Mouse (Mus musculus) left cerebral cortex, adult 2 months (tissue): ENCODE results near the gene Vwa1. TPM values are rescaled to one million over a fixed set of nuclear protein-coding genes. Genes with fewer than 3 reads are reported as not detected.
A peak's percentile ranks its signal among the peaks of the same experiment; 100 is the strongest.

Experiments used
- DNase-seq, 2 experiments: peaks; one replicate each; pipeline ENCODE4 v3.0.0; 2021 to 2022; ENCODE audit warnings: low spot score in 2 of 2, mixed read lengths in 1 of 2; ENCODE audit errors: extremely low spot score in 1 of 2
- H3K27ac ChIP-seq: fragments of 200-600 bp; 2 replicates; pipeline ENCODE4 v1.8.1; 2022
- H3K4me3 ChIP-seq: fragments of 200-600 bp; 2 replicates; pipeline ENCODE4 v1.8.1; 2022
- CTCF ChIP-seq: fragments of 200-600 bp; IDR thresholded peaks from 2 replicates; pipeline ENCODE4 v1.8.1; 2022; ENCODE audit warnings: antibody characterized with exemption, mild to moderate bottlenecking, moderate library complexity
- intact Hi-C: fragments of 180-260 bp; cut with DNase I; formaldehyde crosslinking; loops from one replicate; pipeline ENCODE4 v1.15.1; 2025
- long read RNA-seq, 2 experiments: library from polyadenylated mRNA; stranded (forward); transcript quantifications; one replicate each; pipeline ENCODE4 v2.0.0; 2021; ENCODE audit warnings: borderline mapping rate in 2 of 2
- total RNA-seq, 2 experiments: library from RNA; stranded (reverse); gene quantifications; 2 replicates each; pipeline ENCODE4 v1.2.3; 2021

Gene Vwa1
- total RNA-seq = 10 to 100 TPM; 13.6 to 15.9 TPM
- long read RNA-seq, experiment 1, transcript Vwa1-201 (4 exons, 3,623 nt) = major isoform, 39 of 53 reads
- long read RNA-seq, experiment 1, partial matches to known transcripts = 4 of 53 reads
- long read RNA-seq, experiment 1, other reads (novel, unspliced or antisense) = 10 of 53 reads
- long read RNA-seq, experiment 2, transcript Vwa1-201 (4 exons, 3,623 nt) = major isoform, 37 of 53 reads
- long read RNA-seq, experiment 2, partial matches to known transcripts = 5 of 53 reads
- long read RNA-seq, experiment 2, other reads (novel, unspliced or antisense) = 11 of 53 reads

DNA sequence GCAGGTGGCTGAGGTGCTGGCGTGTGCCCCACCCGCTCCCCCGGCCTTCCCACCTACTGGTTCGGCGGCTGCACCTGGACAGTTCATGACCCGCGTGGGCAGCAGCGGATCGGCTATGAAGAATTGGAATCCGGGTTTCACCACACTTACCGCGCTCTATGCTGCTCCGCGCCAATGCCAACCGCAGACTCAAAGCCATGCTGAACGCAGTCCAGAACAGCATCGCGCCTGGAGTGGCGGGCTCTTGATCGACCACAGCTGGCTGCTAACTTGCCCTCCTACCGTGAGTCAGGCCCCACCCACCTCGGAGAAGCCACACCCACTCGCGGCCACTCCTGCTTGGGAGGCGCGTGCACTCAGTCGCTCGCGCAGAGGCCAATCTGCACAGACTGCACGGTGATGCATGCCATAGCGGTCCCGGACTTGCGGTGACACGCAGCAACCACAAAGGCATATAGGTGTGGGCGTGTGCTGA is at the start of gene Vwa1:
TSS of gene Vwa1 (minus strand) at position 419 of the 475 bp plus-strand sequence.
- Histone ChIP-seq H3K27ac (peak within 1 kb of the TSS; percentile 92), H3K4me3 (peak within 1 kb of the TSS; percentile 66)
- intact Hi-C loops = no loop called here
- peak; percentile 86 to 89 for DNase-seq
- no peak for TF ChIP-seq CTCF

DNA sequence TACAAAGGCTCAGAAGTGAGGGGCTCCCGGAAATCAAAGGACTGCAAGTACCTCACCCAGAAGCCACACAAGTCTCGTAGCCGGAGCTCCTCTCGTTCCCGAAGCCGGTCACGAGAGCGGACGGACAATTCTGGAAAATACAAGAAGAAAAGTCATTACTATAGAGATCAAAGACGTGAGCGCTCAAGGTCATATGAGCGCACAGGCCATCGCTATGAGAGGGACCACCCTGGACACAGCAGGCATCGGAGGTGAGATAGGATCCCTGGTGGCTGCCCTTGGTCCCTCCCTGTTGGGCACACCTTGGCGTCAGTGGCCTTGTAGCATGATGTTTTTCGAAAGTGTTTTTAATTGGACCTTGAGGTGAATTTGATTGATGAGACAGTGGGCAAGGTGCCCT is 48.9 kb upstream of the Vwa1 start:
- intact Hi-C loops = no loop called here
- H3K27ac ChIP-seq = no peak overlapping the region
- no peak for DNase-seq
- TF ChIP-seq CTCF = no peak
- no peak overlapping the region for H3K4me3 ChIP-seq

- Histone ChIP-seq H3K4me3 (no peak overlapping the region), H3K27ac (no peak overlapping the region)
- TF ChIP-seq CTCF = peak; percentile 43
- DNase-seq = no peak
- intact Hi-C loops = no loop called here
Observed at GRCm38 (mm10) chr4:155821025-155821424, 46.5 kb upstream of the Vwa1 start.

- intact Hi-C loops = no loop called here
- Histone ChIP-seq H3K27ac (no peak overlapping the region), H3K4me3 (no peak overlapping the region)
- DNase-seq = no peak
- TF ChIP-seq CTCF = no peak
Observed at GRCm38 (mm10) chr4:155817533-155817932, 43.0 kb upstream of the Vwa1 start.

- H3K4me3 ChIP-seq = peak overlapping the region; percentile 100
- TF ChIP-seq CTCF = no peak
- intact Hi-C loops = no loop called here
- no peak for DNase-seq
- H3K27ac ChIP-seq = peak overlapping the region; percentile 96
Observed at GRCm38 (mm10) chr4:155812665-155813181, 38.2 kb upstream of the Vwa1 start.

DNA sequence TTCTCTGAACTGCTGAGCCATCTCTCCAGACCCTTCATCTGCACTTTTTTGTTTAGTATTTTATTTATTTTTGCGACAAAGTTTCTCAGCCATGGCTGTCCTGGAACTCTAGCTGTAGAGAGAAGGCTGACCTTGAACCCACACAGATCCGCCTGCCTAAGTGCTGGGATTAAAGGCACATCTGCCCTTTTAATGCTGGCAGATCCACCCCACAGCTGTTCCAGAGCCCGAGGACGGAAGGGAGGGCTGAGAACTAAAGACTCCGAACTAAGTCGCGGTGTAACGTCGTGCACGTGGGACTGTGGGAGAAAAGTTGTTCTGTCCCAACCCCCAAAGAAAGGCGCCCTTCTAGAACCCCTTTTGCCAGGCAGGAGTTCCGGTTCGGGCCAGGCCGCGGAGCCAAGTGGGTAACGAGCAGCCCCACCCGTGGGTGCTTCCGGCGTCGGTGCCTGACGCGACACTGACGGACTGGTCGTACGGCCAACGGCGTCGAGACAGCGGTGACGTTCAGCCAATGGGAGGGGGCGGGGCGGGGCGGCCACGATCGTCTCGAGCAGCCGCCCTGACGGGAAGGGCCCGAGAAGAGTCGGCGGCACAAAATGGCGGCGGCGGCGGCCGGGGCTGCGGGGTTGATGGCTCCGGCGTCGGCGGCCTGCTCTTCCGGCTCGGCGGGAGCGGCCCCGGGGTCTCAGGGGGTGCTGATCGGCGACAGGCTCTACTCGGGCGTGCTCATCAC is 37.6 kb upstream of the Vwa1 start, which contains the start of gene Ccnl2:
TSS of gene Ccnl2 (plus strand) at position 561 of the 736 bp plus-strand sequence.
- peak within 1 kb of the TSS; percentile 96 for H3K27ac ChIP-seq
- intact Hi-C loops = no loop called here
- TF ChIP-seq CTCF = no peak
- peak; percentile 91 to 93 for DNase-seq
- H3K4me3 ChIP-seq = peak within 1 kb of the TSS; percentile 100

GRCm38 (mm10) chr4:155807841-155808240 is 33.3 kb upstream of the Vwa1 start:
- TF ChIP-seq CTCF = no peak
- no peak overlapping the region for H3K4me3 ChIP-seq
- intact Hi-C loops = no loop called here
- DNase-seq = no peak
- no peak overlapping the region for H3K27ac ChIP-seq

GRCm38 (mm10) chr4:155803340-155804041 is 29.0 kb upstream of the Vwa1 start:
- Histone ChIP-seq H3K4me3 (peak overlapping the region; percentile 88), H3K27ac (peak overlapping the region; percentile 81)
- no peak for TF ChIP-seq CTCF
- DNase-seq = peak; percentile 94 to 97
- intact Hi-C loops = loop anchor here (1.0 kb wide), 1 partner anchor 28 kb away; the partner anchor contains the start of gene Aurkaip1

- Histone ChIP-seq H3K27ac (peak within 1 kb of the TSS; percentile 81), H3K4me3 (peak within 1 kb of the TSS; percentile 88)
- TF ChIP-seq CTCF = peak; percentile 20
- intact Hi-C loops = loop anchor here (1.0 kb wide), 1 partner anchor 28 kb away; the partner anchor contains the start of gene Aurkaip1
- no peak for DNase-seq
Observed at GRCm38 (mm10) chr4:155802741-155803339, 28.3 kb upstream of the Vwa1 start, which contains the start of gene Mrpl20. Gene Mrpl20 (plus strand): TSS chr4:155802878.

DNA sequence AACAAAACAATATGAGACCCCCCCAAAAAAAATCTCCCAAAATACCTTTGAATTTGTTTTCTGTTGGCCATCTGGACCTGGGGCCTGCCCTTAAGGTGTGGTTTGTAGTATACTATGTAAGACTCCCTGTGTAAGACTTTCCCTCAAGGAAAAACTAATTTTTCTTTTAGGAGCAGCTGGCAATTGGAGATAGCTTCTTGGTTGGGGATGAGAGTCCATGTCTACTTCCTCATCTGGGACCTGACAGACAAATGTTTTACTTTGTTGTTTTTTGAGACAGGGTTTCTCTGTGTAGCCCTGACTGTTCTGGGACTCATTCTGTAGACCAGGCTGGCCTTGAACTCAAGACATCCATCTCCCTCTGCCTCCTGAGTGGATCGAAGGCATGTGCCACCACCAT is 27.6 kb upstream of the Vwa1 start:
- H3K27ac ChIP-seq = no peak overlapping the region
- no peak for DNase-seq
- no peak overlapping the region for H3K4me3 ChIP-seq
- no peak for TF ChIP-seq CTCF
- intact Hi-C loops = no loop called here

GRCm38 (mm10) chr4:155793730-155794129 is 19.2 kb upstream of the Vwa1 start:
- TF ChIP-seq CTCF = no peak
- intact Hi-C loops = no loop called here
- Histone ChIP-seq H3K4me3 (no peak overlapping the region), H3K27ac (no peak overlapping the region)
- no peak for DNase-seq
